Mouse (Mus musculus): ENCODE results near the gene Golph3.
A peak's percentile ranks its signal among the peaks of the same experiment; 100 is the strongest.
"Not testable (repeated sequence)": the region's sequence is repeated elsewhere in the genome, so short reads cannot be mapped to it uniquely, and the experiment has no call there.

The Golph3 gene

DNA sequence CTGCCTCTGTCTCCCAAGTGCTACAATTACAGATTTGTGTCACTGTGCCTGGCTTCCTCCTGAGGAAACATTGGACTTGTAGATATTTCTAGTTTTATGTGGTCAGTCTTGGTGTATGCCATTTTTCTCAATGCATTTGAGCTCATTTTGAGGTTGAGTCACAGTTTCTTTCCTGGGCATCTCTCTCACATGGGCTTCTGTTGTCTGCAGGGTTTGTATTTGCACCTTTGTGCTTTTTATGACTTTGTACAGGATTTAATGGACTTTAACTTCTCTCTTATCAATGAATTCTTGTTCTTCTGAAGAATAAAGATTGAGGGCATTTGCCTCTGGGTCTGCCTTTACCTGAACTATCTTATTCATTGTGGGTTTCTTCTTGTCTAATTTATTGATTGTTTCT, 36.2 kb downstream of the Golph3 start:
- DNase-seq (ENCODE audit: low spot score in 2 of 2): no peak

DNA sequence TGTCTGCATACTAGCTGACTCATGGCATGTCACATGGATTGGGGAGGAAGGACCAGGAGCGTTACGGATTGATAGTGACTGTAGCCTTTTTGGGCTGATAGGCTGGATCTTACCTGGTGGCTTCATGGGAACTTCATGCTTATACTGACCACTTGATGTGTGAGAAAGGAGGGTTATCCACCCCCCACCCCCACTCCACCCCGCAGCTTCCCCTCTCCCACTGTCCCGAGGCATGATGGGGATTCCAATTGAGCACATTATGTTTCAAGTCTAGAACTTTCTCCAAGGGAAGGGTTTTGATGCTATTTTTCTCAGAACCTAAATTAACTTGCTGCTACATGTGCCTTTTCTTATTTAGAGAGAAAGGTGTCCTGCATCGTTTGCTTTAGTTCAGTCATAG, 37.1 kb downstream of the Golph3 start:
- DNase-seq (ENCODE audit: low spot score in 2 of 2): no peak

DNA sequence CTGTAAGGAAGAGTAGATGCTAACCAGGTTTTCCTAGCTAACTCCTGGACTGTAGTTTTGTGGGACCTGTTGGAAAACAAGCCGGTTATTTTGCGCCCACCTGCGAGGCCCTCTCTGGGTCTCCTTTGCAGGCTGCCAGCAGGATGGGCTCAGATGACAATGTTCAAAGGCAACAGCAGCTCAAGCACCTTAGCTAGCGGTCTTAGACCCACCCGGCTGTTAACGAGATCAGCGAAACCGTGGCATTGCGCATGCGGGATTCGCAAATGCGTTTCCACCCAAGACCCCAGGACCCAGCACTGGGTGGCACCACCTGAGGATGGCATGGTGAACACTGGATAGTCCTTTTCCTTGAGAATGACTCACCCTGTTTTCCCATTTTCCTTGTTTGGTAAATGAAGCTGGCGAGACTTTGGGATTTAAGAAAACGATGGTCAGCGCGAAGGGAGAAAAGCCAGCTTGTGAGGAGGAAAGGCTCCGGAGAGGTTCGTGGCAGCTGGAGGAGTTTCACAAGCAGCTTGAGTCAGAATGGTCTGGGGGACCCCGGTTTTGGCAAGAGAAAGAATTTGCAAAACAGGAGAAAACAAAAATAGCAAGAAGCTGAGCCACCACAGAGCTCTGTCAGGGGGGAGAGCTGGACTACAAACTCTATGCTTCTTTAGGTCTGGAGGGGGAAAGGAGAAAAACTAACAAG, 39.4 kb downstream of the Golph3 start:
- no peak for DNase-seq (ENCODE audit: low spot score in 2 of 2)

DNA sequence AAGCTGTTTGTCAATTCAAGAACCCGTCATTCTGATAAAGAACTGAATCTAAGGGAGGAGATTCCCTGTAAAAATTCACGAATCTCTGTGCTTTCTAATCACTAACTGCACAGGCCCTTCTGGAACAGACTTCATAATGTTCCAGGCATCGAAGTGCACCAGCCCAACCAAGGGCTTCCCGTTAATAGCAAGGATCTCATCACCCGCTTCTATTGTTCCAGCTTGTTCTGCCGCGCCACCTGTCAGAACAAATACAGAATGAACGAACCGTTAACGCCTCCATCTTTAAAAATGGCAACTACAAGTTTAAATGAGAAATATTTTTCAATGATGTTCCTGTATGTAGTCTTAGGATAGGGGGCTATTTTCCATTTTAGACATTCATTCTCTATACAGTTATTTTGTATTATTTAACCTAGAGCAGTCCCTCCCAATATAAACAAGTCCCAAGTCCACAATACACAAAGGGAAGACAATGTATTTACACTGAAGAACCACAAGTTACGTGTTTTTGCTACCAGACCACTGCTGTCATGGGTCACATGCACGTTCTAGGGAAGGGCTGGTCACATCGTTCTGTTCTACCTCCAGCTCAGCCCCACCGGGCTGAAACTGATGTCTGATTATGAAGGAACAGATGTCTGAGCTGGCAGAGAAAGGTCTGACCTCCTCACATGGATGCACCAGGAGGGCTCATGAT, 40.9 kb downstream of the Golph3 start:
- DNase-seq (ENCODE audit: low spot score in 2 of 2): no peak

DNA sequence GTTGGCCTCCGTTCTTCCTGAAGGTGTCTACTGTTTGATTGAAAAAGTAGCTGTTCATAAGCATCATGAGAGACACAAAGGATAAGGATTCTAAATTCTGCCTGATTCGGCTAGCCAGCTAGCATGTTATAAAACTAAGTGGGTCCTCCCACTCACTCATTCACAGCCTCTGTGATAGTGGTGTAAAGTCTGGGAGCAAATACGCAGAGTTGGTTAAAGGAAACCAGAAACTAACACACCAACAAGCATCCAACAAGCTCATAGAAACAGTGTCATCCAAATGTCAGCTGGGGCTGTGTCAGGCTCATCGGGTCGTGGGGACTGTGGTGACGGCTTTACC, 41.4 kb downstream of the Golph3 start:
- no peak for DNase-seq (ENCODE audit: low spot score in 2 of 2)

DNA sequence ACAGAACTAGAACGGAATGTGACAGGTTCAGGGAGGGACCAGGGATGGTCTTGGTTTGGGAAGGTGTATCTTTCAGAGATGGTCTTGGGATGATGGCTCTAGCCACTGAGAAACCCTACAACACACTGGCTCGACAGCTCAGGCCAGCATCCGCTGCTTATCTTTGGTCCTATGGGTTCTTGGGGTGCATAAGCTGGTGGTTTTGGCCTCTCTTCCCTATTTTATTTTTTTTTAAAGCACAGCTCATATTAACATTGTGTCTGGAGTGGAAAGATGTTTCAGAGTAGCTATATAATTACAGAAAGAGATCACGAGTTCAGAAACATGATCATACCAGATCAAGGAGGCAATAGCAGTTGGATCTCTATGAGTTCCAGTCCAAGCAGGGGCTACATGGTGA, 42.8 kb downstream of the Golph3 start:
- DNase-seq (ENCODE audit: low spot score in 2 of 2): no peak

DNA sequence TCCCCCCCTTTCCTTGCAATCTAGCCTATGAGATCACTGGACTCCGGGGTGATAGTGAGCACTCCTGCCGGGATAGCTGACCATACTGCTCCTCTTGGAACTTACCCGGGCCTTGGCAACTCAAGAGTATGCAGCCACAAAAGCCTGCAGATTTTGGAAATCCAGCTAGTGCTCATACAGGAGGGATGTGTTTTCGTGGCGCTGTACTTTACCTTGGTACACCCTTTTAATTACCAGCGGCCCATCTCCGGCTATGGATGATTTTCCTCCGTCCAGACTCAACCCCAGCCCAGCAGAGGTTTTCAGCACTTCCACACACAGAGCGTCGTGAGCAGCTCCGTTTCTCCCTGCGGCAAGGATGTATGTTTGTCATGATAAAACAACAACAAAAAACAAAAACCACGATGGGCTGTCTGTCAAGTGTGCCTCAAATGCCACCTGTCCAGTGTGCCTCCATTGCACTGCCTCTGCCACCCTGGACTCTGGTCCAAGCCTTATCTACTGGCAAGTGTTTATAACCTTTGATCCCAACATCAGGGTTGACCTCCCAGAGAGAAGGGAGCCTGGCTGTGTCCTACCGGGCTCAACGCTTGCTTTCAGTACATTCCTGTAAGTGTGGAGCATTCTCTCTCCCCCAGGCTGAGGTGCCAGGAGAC, 44.3 kb downstream of the Golph3 start:
- no peak for DNase-seq (ENCODE audit: low spot score in 2 of 2)

DNA sequence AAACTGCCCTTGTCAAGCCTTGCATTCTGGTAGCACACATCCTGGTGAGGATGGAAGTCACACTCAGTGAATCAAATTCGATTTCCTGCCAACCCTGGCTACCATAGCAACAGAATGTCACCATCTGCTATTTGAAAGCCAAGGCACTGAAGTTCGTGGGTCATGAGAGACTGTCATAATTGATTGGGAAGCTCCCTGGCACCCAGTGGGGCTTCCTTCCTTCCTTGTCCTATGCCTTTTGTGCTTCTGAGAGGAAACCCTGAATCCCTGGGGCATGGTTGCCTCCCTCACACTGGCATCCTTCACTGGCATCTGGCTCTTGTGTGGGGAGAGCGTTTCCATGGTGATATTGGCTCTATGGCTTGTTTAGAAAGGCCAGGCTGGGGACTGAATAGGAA, 44.8 kb downstream of the Golph3 start:
- DNase-seq (ENCODE audit: low spot score in 2 of 2): no peak

DNA sequence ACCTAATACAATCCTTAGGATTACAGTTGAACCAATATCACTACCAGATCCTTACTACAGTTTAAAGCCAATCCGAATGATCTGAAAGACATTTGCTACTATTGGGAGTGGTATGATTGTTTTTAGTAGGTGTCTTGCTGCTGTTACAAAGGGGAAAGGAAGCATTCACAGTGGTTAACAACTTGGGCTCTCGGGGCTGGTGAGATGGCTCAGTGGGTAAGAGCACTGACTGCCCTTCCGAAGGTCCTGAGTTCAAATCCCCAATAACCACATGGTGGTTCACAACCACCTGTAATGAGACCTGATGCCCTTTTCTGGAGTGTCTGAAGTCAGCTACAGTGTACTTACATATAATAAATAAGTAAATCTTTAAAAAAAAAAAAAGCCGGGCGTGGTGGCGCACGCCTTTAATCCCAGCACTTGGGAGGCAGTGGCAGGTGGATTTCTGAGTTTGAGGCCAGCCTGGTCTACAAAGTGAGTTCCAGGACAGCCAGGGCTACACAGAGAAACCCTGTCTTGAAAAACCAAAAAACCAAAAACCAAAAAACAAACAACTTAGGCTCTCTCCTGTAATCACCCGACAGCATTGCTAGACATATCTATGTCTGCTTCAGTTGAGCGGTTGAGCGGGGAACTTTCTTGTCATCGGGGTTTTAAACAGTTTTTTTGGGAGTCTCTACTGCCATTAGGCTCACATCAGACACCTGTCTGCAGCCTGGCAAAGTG, 45.5 kb downstream of the Golph3 start:
- DNase-seq (ENCODE audit: low spot score in 2 of 2): not testable (repeated sequence)

DNA sequence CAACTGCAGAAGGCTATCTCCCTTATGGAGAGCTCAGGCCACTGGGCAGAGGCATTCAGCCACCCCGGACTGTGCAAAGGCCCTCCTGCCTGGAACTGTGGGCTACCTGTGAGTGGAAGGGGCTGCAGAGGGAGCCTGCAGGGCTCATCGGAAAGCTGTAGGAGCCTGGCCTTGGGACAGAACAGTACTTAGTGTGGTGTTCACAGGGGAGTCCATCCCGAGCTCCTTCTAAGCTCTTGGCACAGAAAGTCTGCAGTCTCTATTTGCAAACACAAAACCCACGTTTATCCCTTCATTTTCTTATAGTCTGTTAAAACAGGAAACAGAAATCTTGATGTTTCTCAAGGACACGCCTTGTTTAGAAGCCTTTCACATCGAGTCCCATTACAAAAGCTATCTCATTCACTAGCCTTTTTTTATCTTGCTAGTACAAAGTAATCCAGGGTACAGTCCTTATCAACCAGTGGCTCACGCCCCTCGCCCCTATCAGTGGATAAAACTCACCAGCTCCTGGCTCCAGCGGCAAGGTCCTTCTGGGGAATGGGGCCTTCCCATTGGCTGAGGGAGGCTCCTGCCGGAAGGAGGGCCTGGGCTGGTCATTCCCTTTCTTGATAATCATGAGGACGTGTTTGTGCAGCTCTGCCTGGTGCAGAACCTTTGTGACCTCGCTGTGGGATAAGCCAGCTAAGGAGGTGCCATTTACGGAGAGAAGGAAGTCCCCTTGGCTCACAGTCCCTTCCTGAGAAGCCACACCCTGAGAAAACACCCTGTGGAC, 46.2 kb downstream of the Golph3 start:
- no peak for DNase-seq (ENCODE audit: low spot score in 2 of 2)

DNA sequence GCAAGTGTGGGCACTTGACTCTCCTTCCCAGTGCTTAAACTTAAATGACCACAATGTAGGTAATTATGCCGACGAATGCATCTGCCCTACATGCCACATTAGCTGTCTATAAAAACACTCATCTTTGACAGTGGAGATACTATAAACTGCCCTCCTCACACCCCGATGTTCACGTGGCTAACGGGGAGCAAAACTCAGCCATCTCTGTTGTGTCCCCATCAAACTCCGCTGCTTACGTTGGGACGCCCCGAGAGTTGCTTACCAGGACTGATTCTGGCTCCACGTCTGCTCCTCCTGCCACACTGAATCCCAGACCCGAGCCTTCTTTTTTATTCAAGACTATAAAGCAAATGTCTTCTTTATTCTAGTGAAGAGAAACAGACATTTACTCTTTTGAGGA, 47.1 kb downstream of the Golph3 start:
- DNase-seq (ENCODE audit: low spot score in 2 of 2): no peak

DNA sequence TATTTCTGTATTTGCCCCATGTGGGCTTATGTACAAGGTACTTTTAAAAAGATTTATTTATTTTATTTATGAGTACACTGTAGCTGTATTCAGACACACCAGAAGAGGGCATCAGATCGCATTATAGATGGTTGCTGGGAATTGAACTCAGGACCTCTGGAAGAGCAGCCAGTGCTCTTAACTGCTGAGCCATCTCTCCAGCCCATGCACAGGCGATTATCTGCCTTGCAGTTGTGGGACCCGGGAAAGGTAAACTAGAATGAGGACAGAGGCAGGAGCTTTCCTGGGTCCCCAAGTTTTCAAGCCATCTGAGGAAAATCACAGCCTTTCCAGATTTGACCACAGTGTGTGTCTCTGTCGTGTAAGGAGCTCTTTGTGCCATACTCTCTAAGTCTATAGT, 47.6 kb downstream of the Golph3 start:
- DNase-seq (ENCODE audit: low spot score in 2 of 2): no peak

DNA sequence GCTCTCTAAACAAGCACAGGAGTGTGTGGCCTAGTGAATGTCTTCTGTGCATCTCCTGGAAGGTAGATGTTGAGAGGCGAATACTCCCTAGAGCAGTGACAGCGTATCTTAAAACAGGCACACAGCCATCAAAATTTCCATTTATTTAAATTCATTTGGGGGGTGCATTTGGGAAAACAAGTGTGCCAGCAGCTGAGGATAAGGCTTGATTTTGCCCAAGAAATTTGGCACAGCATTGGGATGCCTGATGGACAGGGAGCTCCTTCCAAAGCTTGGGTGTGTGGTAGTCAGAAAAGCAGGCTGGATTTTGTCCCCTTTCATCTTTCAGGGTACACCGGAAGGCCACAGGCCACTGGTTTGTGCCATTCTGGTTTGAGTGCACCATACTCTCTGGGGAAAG, 48.8 kb downstream of the Golph3 start:
- DNase-seq (ENCODE audit: low spot score in 2 of 2): no peak

DNA sequence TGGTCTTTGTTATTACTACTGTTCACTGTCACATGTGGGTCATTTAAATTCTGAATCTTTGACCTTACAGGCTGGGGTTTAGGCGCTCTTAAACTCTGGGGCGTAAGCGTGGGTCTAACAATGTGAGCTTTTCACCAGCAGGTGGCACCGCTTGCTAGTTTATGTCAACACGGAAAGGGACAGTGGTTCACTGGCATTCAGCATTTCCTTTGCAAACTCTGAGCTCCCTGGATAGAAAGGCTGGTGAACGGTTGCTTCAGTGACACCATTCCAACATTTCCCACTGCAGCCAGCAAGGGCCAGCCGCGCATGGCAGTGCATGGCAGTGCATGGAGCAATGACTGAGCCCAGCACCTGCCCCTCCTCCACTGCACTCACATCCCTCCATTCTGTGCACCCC, 49.9 kb downstream of the Golph3 start:
- peak in 1 of 2 experiments; percentile 53 for DNase-seq (ENCODE audit: low spot score in 2 of 2)

DNA sequence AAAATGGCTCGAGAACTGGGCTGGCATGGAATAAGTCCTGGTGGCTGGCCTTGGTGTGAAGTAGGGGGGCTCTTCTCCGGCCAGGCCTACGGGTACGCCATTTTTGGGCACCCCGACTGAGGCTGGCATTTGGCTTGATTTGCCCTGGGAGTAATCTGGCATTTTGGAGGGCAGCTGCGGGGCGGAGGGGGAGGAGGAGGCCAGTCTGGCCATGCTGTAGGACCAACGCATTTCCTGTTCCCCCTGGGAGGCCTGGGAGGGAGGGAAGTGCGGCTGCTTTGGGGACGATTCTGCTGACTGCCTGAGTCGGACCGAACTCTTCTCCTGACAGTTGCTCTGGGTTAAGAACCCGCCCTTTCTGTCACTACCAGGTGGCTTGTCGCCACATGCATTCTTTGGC, 52.2 kb downstream of the Golph3 start:
- no peak for DNase-seq (ENCODE audit: low spot score in 2 of 2)

DNA sequence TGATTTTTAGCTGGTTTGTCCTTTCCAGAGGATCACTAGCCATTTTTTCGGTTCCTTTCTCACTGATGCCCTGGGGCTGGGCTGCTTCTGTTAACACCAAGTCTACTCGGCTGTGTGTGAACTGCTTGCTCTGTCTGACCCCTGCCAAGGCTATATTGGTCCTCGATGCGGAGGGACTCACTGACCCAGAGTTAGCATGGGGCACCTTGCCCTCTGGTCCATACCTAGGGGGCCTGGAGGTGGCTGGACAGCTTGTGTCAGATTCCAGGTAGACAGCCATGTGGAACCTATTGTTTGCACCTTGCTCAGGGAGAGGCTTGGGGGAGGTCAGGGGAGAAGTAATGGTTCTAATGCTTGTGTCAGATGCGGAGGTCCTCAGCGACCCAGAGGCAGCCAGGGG, 52.7 kb downstream of the Golph3 start:
- no peak for DNase-seq (ENCODE audit: low spot score in 2 of 2)

DNA sequence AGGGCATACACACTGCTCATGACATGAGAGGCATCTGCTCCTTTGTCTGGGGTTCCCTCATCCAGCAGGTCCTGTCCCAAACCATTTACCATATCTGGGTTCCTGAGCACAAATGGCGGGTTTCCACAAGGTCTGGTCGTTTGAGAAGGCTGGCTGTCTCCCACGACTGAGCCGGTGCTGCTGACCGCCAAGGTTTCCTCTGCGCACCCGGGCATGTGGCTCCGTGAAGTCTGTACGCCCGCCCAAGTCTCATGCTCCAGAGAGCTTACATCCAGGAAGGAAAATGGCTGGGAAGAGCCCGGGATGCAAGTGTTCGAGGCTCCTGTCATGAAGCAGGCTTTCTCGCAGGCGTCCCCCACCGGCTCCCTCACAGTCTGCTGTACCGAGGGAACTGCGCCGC, 53.7 kb downstream of the Golph3 start:
- DNase-seq (ENCODE audit: low spot score in 2 of 2): no peak

DNA sequence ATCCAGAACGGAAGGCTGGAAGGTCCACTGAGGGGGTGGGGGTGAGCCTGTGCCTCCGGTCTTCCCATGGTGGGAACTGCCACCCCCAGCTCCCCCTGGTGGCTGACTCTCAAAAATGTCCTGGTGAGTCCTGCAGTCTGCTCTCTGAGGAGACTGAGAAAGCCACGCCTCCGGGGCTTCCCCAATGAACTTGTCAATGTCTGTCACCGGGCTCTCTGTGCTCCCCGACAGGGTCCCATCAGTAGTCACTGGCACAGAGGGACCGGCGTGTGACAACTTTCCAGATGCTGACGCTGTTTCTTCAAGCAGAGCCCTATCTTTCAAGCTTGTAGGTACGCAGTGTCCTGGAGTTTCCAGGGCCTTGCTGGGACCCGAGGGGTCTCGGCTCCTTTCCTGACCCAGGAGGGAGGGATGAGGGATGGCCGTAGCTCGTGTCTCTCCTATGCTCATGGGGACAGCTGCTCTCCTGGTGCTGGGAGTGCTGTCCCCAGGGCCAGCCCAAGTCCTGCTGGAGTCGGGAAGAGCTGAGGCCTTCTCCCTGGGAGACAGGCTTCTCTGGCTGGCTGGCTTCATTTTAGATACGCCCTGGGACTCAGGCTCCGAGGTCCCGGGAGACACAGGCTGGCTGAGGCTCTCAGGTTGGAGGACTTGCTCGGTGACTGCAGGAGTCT, 54.5 kb downstream of the Golph3 start:
- peak; percentile 83 to 89 for DNase-seq (ENCODE audit: low spot score in 2 of 2)

DNA sequence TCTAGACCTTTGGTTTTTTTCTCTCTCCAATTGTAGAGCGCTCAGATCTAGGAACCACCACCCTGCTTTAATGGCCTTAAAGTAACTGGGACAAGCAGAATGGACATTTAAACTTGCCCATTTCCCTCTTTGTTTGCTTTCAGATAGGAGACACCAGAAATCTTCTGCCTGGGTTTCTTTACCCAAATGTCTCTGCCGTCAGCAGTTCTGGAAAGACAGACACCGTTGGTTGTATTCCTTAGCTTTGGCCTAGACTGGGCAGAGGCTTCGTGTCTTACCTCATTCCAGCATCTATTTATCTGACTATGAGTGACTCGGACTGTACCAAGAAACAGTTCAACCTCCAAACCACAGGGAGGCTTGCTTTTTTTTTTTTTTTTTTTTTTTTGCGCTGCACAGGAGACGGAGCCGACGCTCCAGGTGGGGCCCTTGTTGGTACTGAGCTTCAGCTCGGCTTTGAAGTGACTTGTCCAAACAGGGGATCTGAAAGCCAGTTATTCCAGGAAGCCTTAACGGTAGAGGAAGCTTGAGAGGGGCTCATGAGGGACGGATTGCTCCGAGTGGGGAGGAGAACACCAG, 55.3 kb downstream of the Golph3 start:
- DNase-seq (ENCODE audit: low spot score in 2 of 2): no peak

DNA sequence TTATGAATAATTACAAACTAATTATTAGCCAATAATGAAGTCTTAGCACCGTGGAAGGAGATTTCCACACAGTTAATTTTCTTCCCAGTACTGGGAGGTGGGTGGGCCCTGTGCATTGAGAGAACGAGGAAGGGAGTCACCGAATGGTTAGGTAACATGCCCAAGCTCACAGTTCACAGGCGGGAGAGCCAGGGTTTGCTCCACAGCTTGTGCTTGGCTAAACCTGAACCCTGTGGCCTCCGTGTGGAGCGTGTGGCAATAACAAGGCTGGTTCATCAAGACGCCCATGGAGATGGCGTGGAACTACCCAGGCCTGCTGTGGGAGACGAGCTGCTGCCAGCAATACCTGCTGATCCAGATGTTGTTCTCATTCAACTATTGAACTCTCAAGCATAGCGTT, 56.5 kb downstream of the Golph3 start:
- DNase-seq (ENCODE audit: low spot score in 2 of 2): no peak

DNA sequence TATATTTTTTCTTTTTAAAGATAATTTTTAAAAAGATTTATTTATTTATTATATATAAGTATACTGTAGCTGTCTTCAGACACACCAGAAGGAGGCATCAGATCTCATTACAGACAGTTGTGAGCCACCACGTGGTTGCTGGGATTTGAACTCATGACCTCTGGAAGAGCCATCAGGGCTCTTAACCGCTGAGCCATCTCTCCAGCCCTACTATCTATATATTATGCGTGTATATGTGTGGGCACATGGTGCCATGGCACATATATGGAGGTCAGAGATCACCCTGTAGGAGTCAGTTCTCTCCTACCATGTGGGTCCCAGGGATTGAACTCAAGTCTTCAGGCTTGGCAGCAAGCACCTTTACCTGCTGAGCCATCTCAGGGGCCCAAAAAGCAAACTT, 58.8 kb downstream of the Golph3 start:
- no peak for DNase-seq (ENCODE audit: low spot score in 2 of 2)
